Mouse (Mus musculus) bone marrow, adult 2 months (tissue): ENCODE results near the gene Slc2a4.

Experiments used
- CTCF ChIP-seq: fragments of 200-500 bp; IDR thresholded peaks from 2 replicates; pipeline ENCODE4 v1.5.1; 2011; ENCODE audit warnings: low read length, control low read depth; ENCODE audit not compliant: control insufficient read depth, insufficient read depth
- POLR2A ChIP-seq: fragments of 200-500 bp; IDR thresholded peaks from 2 replicates; pipeline ENCODE4 v1.6.1; 2011; ENCODE audit warnings: low read depth, mild to moderate bottlenecking, control low read depth, low read length, borderline replicate concordance; ENCODE audit not compliant: control insufficient read depth

GRCm38 (mm10) chr11:69965271-69966005, 17.4 kb upstream of the Slc2a4 start:
- TF ChIP-seq POLR2A (no peak), CTCF (no peak)
